Mouse (Mus musculus): ENCODE results near the gene Il12rb1. TPM values are rescaled to one million over a fixed set of nuclear protein-coding genes. Genes with fewer than 3 reads are reported as not detected.
"Not testable (repeated sequence)": the region's sequence is repeated elsewhere in the genome, so short reads cannot be mapped to it uniquely, and the experiment has no call there.

The Il12rb1 gene
- total RNA-seq, 4 experiments from 2014 or later = 0.16 to 0.49 TPM; not detected in 2

- DNase-seq (ENCODE audit: low spot score) = no peak
Measured at GRCm38 (mm10) chr8:70800648-70801047, 7.6 kb upstream of the Il12rb1 start.

GRCm38 (mm10) chr8:70801156-70801555 is 7.1 kb upstream of the Il12rb1 start:
- DNase-seq (ENCODE audit: low spot score) = no peak

GRCm38 (mm10) chr8:70801830-70802229 is 6.4 kb upstream of the Il12rb1 start:
- no peak for DNase-seq (ENCODE audit: low spot score)

- no peak for DNase-seq (ENCODE audit: low spot score)
Measured at GRCm38 (mm10) chr8:70802786-70803510, 5.3 kb upstream of the Il12rb1 start.

GRCm38 (mm10) chr8:70803761-70804480 is 4.3 kb upstream of the Il12rb1 start:
- DNase-seq (ENCODE audit: low spot score) = no peak

- peak; percentile 80 for DNase-seq (ENCODE audit: low spot score)
Measured at GRCm38 (mm10) chr8:70804481-70805206, 3.6 kb upstream of the Il12rb1 start, which contains the start of gene Mast3. Gene Mast3 (minus strand): TSS chr8:70805054.

- DNase-seq (ENCODE audit: low spot score) = peak; percentile 49
Measured at GRCm38 (mm10) chr8:70806541-70806940, 1.7 kb upstream of the Il12rb1 start.

GRCm38 (mm10) chr8:70807304-70807703 is 945 bp upstream of the Il12rb1 start:
- no peak for DNase-seq (ENCODE audit: low spot score)

GRCm38 (mm10) chr8:70808955-70809701 is 879 bp downstream of the Il12rb1 start:
- no peak for DNase-seq (ENCODE audit: low spot score)

GRCm38 (mm10) chr8:70810962-70811680 is 2.9 kb downstream of the Il12rb1 start:
- DNase-seq (ENCODE audit: low spot score) = no peak

- no peak for DNase-seq (ENCODE audit: low spot score)
Measured at GRCm38 (mm10) chr8:70812055-70812454, 3.8 kb downstream of the Il12rb1 start.

GRCm38 (mm10) chr8:70812885-70813284 is 4.6 kb downstream of the Il12rb1 start:
- no peak for DNase-seq (ENCODE audit: low spot score)

- DNase-seq (ENCODE audit: low spot score) = no peak
Measured at GRCm38 (mm10) chr8:70816679-70817078, 8.4 kb downstream of the Il12rb1 start.

GRCm38 (mm10) chr8:70820101-70820935 is 12.1 kb downstream of the Il12rb1 start:
- DNase-seq (ENCODE audit: low spot score) = peak; percentile 80

- peak; percentile 65 for DNase-seq (ENCODE audit: low spot score)
Measured at GRCm38 (mm10) chr8:70821399-70821962, 13.2 kb downstream of the Il12rb1 start.

GRCm38 (mm10) chr8:70821992-70822391 is 13.7 kb downstream of the Il12rb1 start:
- DNase-seq (ENCODE audit: low spot score) = no peak

- not testable (repeated sequence) for DNase-seq (ENCODE audit: low spot score)
Measured at GRCm38 (mm10) chr8:70822594-70822993, 14.3 kb downstream of the Il12rb1 start.

- no peak for DNase-seq (ENCODE audit: low spot score)
Measured at GRCm38 (mm10) chr8:70823802-70824201, 15.6 kb downstream of the Il12rb1 start.

- no peak for DNase-seq (ENCODE audit: low spot score)
Measured at GRCm38 (mm10) chr8:70825816-70826215, 17.6 kb downstream of the Il12rb1 start.

GRCm38 (mm10) chr8:70827010-70827409 is 18.8 kb downstream of the Il12rb1 start:
- no peak for DNase-seq (ENCODE audit: low spot score)

All from heart, adult 8-10 months (tissue).